Mouse (Mus musculus): ENCODE data around the gene Depdc7. TPM values are rescaled to one million over a fixed set of nuclear protein-coding genes. Genes with fewer than 3 reads are reported as not detected.

Depdc7 gene
- polyA plus RNA-seq, 2 experiments = 4.8 to 6.7 TPM

GRCm38 (mm10) chr2:104692551-104692950 is 50.1 kb downstream of the Depdc7 start:
- H3K4me1 ChIP-seq (ENCODE audit: control insufficient read depth, insufficient read depth, low read length) = no peaks in the 10 kb centered on the region
- DNase-seq (ENCODE audit: low spot score) (no peak), ATAC-seq (ENCODE audit: low FRiP score, low read depth) (no peak)
- peaks cover 13% of the 10 kb centered on the region for H3K36me3 ChIP-seq (ENCODE audit: control insufficient read depth, insufficient read depth, low read length)
- no peak overlapping the region for H3K9ac ChIP-seq (ENCODE audit: low read depth, low read length, severe bottlenecking)
- H3K4me3 ChIP-seq (replicated peaks; ENCODE audit: low read length) = no peak overlapping the region
- no peak for TF ChIP-seq POLR2A (IDR thresholded peaks at IDR 0.05; ENCODE audit: borderline replicate concordance, extremely low read depth, insufficient read depth, insufficient read length)
- H3K4me2 ChIP-seq (replicated peaks; ENCODE audit: low read depth, low read length, severe bottlenecking) = no peak overlapping the region
- H3K9me3 ChIP-seq (ENCODE audit: control insufficient read depth, low read length) = no peaks in the 10 kb centered on the region
- no peaks in the 10 kb centered on the region for H3K27me3 ChIP-seq (ENCODE audit: control insufficient read depth, insufficient read depth, low read length)
- H3K27ac ChIP-seq (replicated peaks; ENCODE audit: low read depth, low read length) = no peak overlapping the region
- WGBS = 75% methylated on average over 2 of the region's 2 CpGs

GRCm38 (mm10) chr2:104690720-104691119 is 52.0 kb downstream of the Depdc7 start:
- Histone ChIP-seq H3K4me2 (replicated peaks; ENCODE audit: low read depth, low read length, severe bottlenecking) (no peak overlapping the region), H3K27ac (replicated peaks; ENCODE audit: low read depth, low read length) (no peak overlapping the region), H3K36me3 (ENCODE audit: control insufficient read depth, insufficient read depth, low read length) (peaks cover 14% of the 10 kb centered on the region; the same call in 1 of the 2 replicates), H3K9ac (ENCODE audit: low read depth, low read length, severe bottlenecking) (no peak overlapping the region), H3K9me3 (ENCODE audit: control insufficient read depth, low read length) (no peaks in the 10 kb centered on the region), H3K4me1 (ENCODE audit: control insufficient read depth, insufficient read depth, low read length) (no peaks in the 10 kb centered on the region), H3K27me3 (ENCODE audit: control insufficient read depth, insufficient read depth, low read length) (no peaks in the 10 kb centered on the region), H3K4me3 (replicated peaks; ENCODE audit: low read length) (no peak overlapping the region)
- DNase-seq (ENCODE audit: low spot score) (no peak), ATAC-seq (ENCODE audit: low FRiP score, low read depth) (no peak)
- TF ChIP-seq POLR2A (IDR thresholded peaks at IDR 0.05; ENCODE audit: borderline replicate concordance, extremely low read depth, insufficient read depth, insufficient read length) = no peak
- WGBS = 87% methylated on average over 4 of the region's 4 CpGs

GRCm38 (mm10) chr2:104688724-104689123 is 54.0 kb downstream of the Depdc7 start:
- Histone ChIP-seq H3K4me2 (replicated peaks; ENCODE audit: low read depth, low read length, severe bottlenecking) (no peak overlapping the region), H3K27ac (replicated peaks; ENCODE audit: low read depth, low read length) (no peak overlapping the region), H3K9me3 (ENCODE audit: control insufficient read depth, low read length) (no peaks in the 10 kb centered on the region), H3K4me1 (ENCODE audit: control insufficient read depth, insufficient read depth, low read length) (no peaks in the 10 kb centered on the region), H3K27me3 (ENCODE audit: control insufficient read depth, insufficient read depth, low read length) (no peaks in the 10 kb centered on the region), H3K9ac (ENCODE audit: low read depth, low read length, severe bottlenecking) (no peak overlapping the region), H3K36me3 (ENCODE audit: control insufficient read depth, insufficient read depth, low read length) (peaks cover 14% of the 10 kb centered on the region; the same call in 1 of the 2 replicates), H3K4me3 (replicated peaks; ENCODE audit: low read length) (no peak overlapping the region)
- TF ChIP-seq POLR2A (IDR thresholded peaks at IDR 0.05; ENCODE audit: borderline replicate concordance, extremely low read depth, insufficient read depth, insufficient read length) = no peak
- ATAC-seq (ENCODE audit: low FRiP score, low read depth) (no peak), DNase-seq (ENCODE audit: low spot score) (no peak)
- 81% methylated on average over 8 of the region's 8 CpGs for WGBS

GRCm38 (mm10) chr2:104688321-104688720 is 54.4 kb downstream of the Depdc7 start:
- Histone ChIP-seq H3K9me3 (ENCODE audit: control insufficient read depth, low read length) (no peaks in the 10 kb centered on the region), H3K4me2 (replicated peaks; ENCODE audit: low read depth, low read length, severe bottlenecking) (no peak overlapping the region), H3K9ac (ENCODE audit: low read depth, low read length, severe bottlenecking) (no peak overlapping the region), H3K4me3 (replicated peaks; ENCODE audit: low read length) (no peak overlapping the region), H3K27ac (replicated peaks; ENCODE audit: low read depth, low read length) (no peak overlapping the region), H3K4me1 (ENCODE audit: control insufficient read depth, insufficient read depth, low read length) (no peaks in the 10 kb centered on the region), H3K27me3 (ENCODE audit: control insufficient read depth, insufficient read depth, low read length) (no peaks in the 10 kb centered on the region), H3K36me3 (ENCODE audit: control insufficient read depth, insufficient read depth, low read length) (peaks cover 18% of the 10 kb centered on the region; the same call in 1 of the 2 replicates)
- WGBS = 83% methylated on average over 3 of the region's 3 CpGs
- DNase-seq (ENCODE audit: low spot score) (no peak), ATAC-seq (ENCODE audit: low FRiP score, low read depth) (no peak)
- TF ChIP-seq POLR2A (IDR thresholded peaks at IDR 0.05; ENCODE audit: borderline replicate concordance, extremely low read depth, insufficient read depth, insufficient read length) = no peak

- no peak overlapping the region for H3K4me3 ChIP-seq (replicated peaks; ENCODE audit: low read length)
- peaks cover 19% of the 10 kb centered on the region; the same call in 1 of the 2 replicates for H3K36me3 ChIP-seq (ENCODE audit: control insufficient read depth, insufficient read depth, low read length)
- TF ChIP-seq POLR2A (IDR thresholded peaks at IDR 0.05; ENCODE audit: borderline replicate concordance, extremely low read depth, insufficient read depth, insufficient read length) = no peak
- no peak overlapping the region for H3K9ac ChIP-seq (ENCODE audit: low read depth, low read length, severe bottlenecking)
- H3K27ac ChIP-seq (replicated peaks; ENCODE audit: low read depth, low read length) = no peak overlapping the region
- no peak overlapping the region for H3K4me2 ChIP-seq (replicated peaks; ENCODE audit: low read depth, low read length, severe bottlenecking)
- no peaks in the 10 kb centered on the region for H3K9me3 ChIP-seq (ENCODE audit: control insufficient read depth, low read length)
- WGBS = 71% methylated on average over 3 of the region's 3 CpGs
- ATAC-seq (ENCODE audit: low FRiP score, low read depth) (no peak), DNase-seq (ENCODE audit: low spot score) (no peak)
- H3K27me3 ChIP-seq (ENCODE audit: control insufficient read depth, insufficient read depth, low read length) = no peaks in the 10 kb centered on the region
- H3K4me1 ChIP-seq (ENCODE audit: control insufficient read depth, insufficient read depth, low read length) = no peaks in the 10 kb centered on the region
Measured at GRCm38 (mm10) chr2:104687261-104687660, 55.4 kb downstream of the Depdc7 start.

GRCm38 (mm10) chr2:104685418-104685817 is 57.3 kb downstream of the Depdc7 start:
- H3K27me3 ChIP-seq (ENCODE audit: control insufficient read depth, insufficient read depth, low read length) = no peaks in the 10 kb centered on the region
- H3K36me3 ChIP-seq (ENCODE audit: control insufficient read depth, insufficient read depth, low read length) = peaks cover 30% of the 10 kb centered on the region
- no peak overlapping the region for H3K27ac ChIP-seq (replicated peaks; ENCODE audit: low read depth, low read length)
- H3K9me3 ChIP-seq (ENCODE audit: control insufficient read depth, low read length) = no peaks in the 10 kb centered on the region
- no peak overlapping the region for H3K4me3 ChIP-seq (replicated peaks; ENCODE audit: low read length)
- no peak for TF ChIP-seq POLR2A (IDR thresholded peaks at IDR 0.05; ENCODE audit: borderline replicate concordance, extremely low read depth, insufficient read depth, insufficient read length)
- peak; percentile 91 for ATAC-seq (ENCODE audit: low FRiP score, low read depth)
- DNase-seq (ENCODE audit: low spot score) = peak; percentile 92
- no peaks in the 10 kb centered on the region; the same call in 1 of the 2 replicates for H3K4me1 ChIP-seq (ENCODE audit: control insufficient read depth, insufficient read depth, low read length)
- H3K9ac ChIP-seq (ENCODE audit: low read depth, low read length, severe bottlenecking) = no peak overlapping the region
- H3K4me2 ChIP-seq (replicated peaks; ENCODE audit: low read depth, low read length, severe bottlenecking) = no peak overlapping the region
- WGBS = 5% methylated on average over 13 of the region's 13 CpGs
